Mouse (Mus musculus) brain, embryonic 14.5 days (tissue): ENCODE data around the gene Clec2g.

Experiments
- CTCF ChIP-seq: fragments of 200-500 bp; IDR thresholded peaks from 2 replicates; pipeline ENCODE4 v1.5.1; 2012; ENCODE audit warnings: inconsistent platforms, mild to moderate bottlenecking, moderate library complexity, borderline replicate concordance; ENCODE audit not compliant: insufficient read depth, insufficient read length; ENCODE audit errors: extremely low read depth
- POLR2A ChIP-seq: fragments of 200-500 bp; IDR thresholded peaks from 2 replicates; pipeline ENCODE4 v1.6.1; 2012; ENCODE audit warnings: mild to moderate bottlenecking, inconsistent platforms, borderline replicate concordance; ENCODE audit not compliant: poor library complexity, insufficient read depth, insufficient read length, severe bottlenecking; ENCODE audit errors: extremely low read depth

DNA sequence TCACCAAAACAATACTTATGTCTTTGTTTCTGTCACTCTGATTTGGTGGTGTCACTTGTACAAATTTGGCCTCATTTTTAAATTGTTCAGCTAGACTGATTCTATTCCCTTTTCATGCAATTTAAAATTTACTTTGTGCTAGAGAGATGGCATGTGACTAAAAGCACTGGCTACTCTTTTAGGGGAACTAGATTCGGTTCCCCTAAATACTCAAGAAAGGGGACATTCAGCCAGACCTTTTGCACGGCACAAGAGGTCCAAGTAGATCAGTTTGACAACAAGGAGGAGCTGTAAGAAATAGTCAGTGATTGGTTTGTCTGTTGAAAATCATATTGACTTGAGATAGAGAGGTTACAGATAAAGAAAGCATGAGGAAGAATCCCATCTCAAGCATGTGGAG is 67.2 kb downstream of the Clec2g start:
- no peak for TF ChIP-seq POLR2A
- TF ChIP-seq CTCF, result no peak
